Mouse (Mus musculus): ENCODE measurements at regions not wholly inside any gene's neighbourhood (a gene's known extent, or its start where the extent isn't known, plus 50 kb on each side); places are given as distances from the start of the nearest gene placed in this dataset.

GRCm38 (mm10) chr13:52416301-52416700, 114.8 kb downstream of the Diras2 start:
- DNase-seq: peak in 1 of 2 experiments; percentile 15

- no peak for DNase-seq
These were observed 108.6 kb downstream of the Diras2 start for GRCm38 (mm10) chr13:52422456-52422855.

- DNase-seq: no peak
These were observed 102.6 kb downstream of the Diras2 start for GRCm38 (mm10) chr13:52428527-52428926.

GRCm38 (mm10) chr13:52436756-52437155, 94.3 kb downstream of the Diras2 start:
- no peak for DNase-seq

GRCm38 (mm10) chr13:52445513-52445912, 85.6 kb downstream of the Diras2 start:
- DNase-seq: no peak

- no peak for DNase-seq
These were observed 82.2 kb downstream of the Diras2 start for GRCm38 (mm10) chr13:52448902-52449301.

- no peak for DNase-seq
These were observed 79.6 kb downstream of the Diras2 start for GRCm38 (mm10) chr13:52451486-52451885.

- DNase-seq: no peak
These were observed 78.8 kb downstream of the Diras2 start for GRCm38 (mm10) chr13:52452291-52452690.
